Mouse (Mus musculus): Measurements from ENCODE around the gene Kat8. TPM values are rescaled to one million over a fixed set of nuclear protein-coding genes. Genes with fewer than 3 reads are reported as not detected.

Gene Kat8
- polyA plus RNA-seq (2012): 5.7 and 7.0 TPM in 2 replicates

GRCm38 (mm10) chr7:127912190-127912871 is at the start of gene Kat8:
Kat8 (plus strand) TSS chr7:127912516.

GRCm38 (mm10) chr7:127876041-127876466 is 36.3 kb upstream of the Kat8 start, which contains the start of gene Zfp646:
Zfp646 (plus strand) TSS chr7:127876221.

GRCm38 (mm10) chr7:127876467-127877348 is 35.6 kb upstream of the Kat8 start, which contains the start of gene Zfp668:
Zfp668 (minus strand) TSS chr7:127876828.

GRCm38 (mm10) chr7:127890798-127891197 is 21.5 kb upstream of the Kat8 start, which contains the start of gene Prss53:
Prss53 (minus strand) TSS chr7:127890970.

GRCm38 (mm10) chr7:127895442-127895841 is 16.9 kb upstream of the Kat8 start, which contains the start of the genes Gm21974 and Vkorc1:
Gm21974 (minus strand) TSS chr7:127895454.
Vkorc1 (minus strand) TSS chr7:127895617.

GRCm38 (mm10) chr7:127903971-127904796 is 8.1 kb upstream of the Kat8 start, which contains the start of gene Bckdk:
Bckdk (plus strand) TSS chr7:127904082.

GRCm38 (mm10) chr7:127929923-127930322 is 17.6 kb downstream of the Kat8 start, which contains the start of gene Prss8:
Prss8 (minus strand) TSS chr7:127930104.

GRCm38 (mm10) chr7:127946470-127947023 is 34.2 kb downstream of the Kat8 start, which contains the start of gene Prss36:
Prss36 (minus strand) TSS chr7:127946725.

GRCm38 (mm10) chr7:127967004-127967921 is 54.9 kb downstream of the Kat8 start, which contains the start of gene Fus:
Fus (plus strand) TSS chr7:127967457.

Other genes starting within 250 kb of the Kat8 start
- gene Bcl7c, start 203.6 kb upstream of the Kat8 start, polyA plus RNA-seq (2012): 698 and 704 TPM in 2 replicates
- 2.2 and 3.6 TPM in 2 replicates for gene Ctf1, start 199.8 kb upstream of the Kat8 start, polyA plus RNA-seq (2012)
- not detected in 2 replicates for gene Ctf2, start 180.3 kb upstream of the Kat8 start, polyA plus RNA-seq (2012)
- 85.5 and 100 TPM in 2 replicates for gene Fbxl19, start 168.0 kb upstream of the Kat8 start, polyA plus RNA-seq (2012)
- 31.0 and 41.1 TPM in 2 replicates for gene Orai3, start 142.7 kb upstream of the Kat8 start, polyA plus RNA-seq (2012)
- gene Setd1a, start 135.8 kb upstream of the Kat8 start, polyA plus RNA-seq (2012): 84.7 and 110 TPM in 2 replicates
- gene Gm49388, start 126.9 kb upstream of the Kat8 start, polyA plus RNA-seq (2012): 9.3 and 20.1 TPM in 2 replicates
- gene Hsd3b7, start 111.9 kb upstream of the Kat8 start, polyA plus RNA-seq (2012): 21.4 and 28.9 TPM in 2 replicates
- 83.0 and 121 TPM in 2 replicates for gene Stx4a, start 88.2 kb upstream of the Kat8 start, polyA plus RNA-seq (2012)
- 0.48 and 0.63 TPM in 2 replicates for gene Stx1b, start 88.0 kb upstream of the Kat8 start, polyA plus RNA-seq (2012)
- 26.8 and 27.4 TPM in 2 replicates for gene Zfp646, start 36.3 kb upstream of the Kat8 start, polyA plus RNA-seq (2012)
- gene Zfp668, start 35.7 kb upstream of the Kat8 start, polyA plus RNA-seq (2012): 31.0 and 36.1 TPM in 2 replicates
- gene Prss53, start 21.5 kb upstream of the Kat8 start, polyA plus RNA-seq (2012): 1.1 and 1.2 TPM in 2 replicates
- not detected in 2 replicates for gene Gm21974, start 17.1 kb upstream of the Kat8 start, polyA plus RNA-seq (2012)
- 27.6 and 36.5 TPM in 2 replicates for gene Vkorc1, start 16.9 kb upstream of the Kat8 start, polyA plus RNA-seq (2012)
- 187 and 224 TPM in 2 replicates for gene Bckdk, start 8.4 kb upstream of the Kat8 start, polyA plus RNA-seq (2012)
- gene Prss8, start 17.6 kb downstream of the Kat8 start, polyA plus RNA-seq (2012): 0.06 TPM in 1 of 2 replicates, not detected in the other
- 6.6 and 6.7 TPM in 2 replicates for gene Prss36, start 34.2 kb downstream of the Kat8 start, polyA plus RNA-seq (2012)
- gene Fus, start 54.9 kb downstream of the Kat8 start, polyA plus RNA-seq (2012): 438 and 762 TPM in 2 replicates
- 17.0 and 20.0 TPM in 2 replicates for gene Pycard, start 81.4 kb downstream of the Kat8 start, polyA plus RNA-seq (2012)
- 0.13 and 1.0 TPM in 2 replicates for gene Trim72, start 91.4 kb downstream of the Kat8 start, polyA plus RNA-seq (2012)
- gene Itgam, start 150.1 kb downstream of the Kat8 start, polyA plus RNA-seq (2012): 11.0 and 16.3 TPM in 2 replicates
- 0.93 TPM in 1 of 2 replicates, not detected in the other for gene Gm49368, start 150.2 kb downstream of the Kat8 start, polyA plus RNA-seq (2012)
- gene Itgax, start 217.0 kb downstream of the Kat8 start, polyA plus RNA-seq (2012): 1.9 and 2.5 TPM in 2 replicates
- 0.31 TPM in 2 replicates for gene Itgad, start 241.9 kb downstream of the Kat8 start, polyA plus RNA-seq (2012)